Mouse (Mus musculus) midbrain, embryonic 14.5 days (tissue): ENCODE measurements at regions not wholly inside any gene's neighbourhood (a gene's known extent, or its start where the extent isn't known, plus 50 kb on each side); places are given as distances from the start of the nearest gene placed in this dataset.

Experiments used
- ATAC-seq: fragments of 200-750 bp; cut with Nextera tagmentation; 2 replicates; pipeline ENCODE4 v1.8.0; 2017; ENCODE audit warnings: moderate number of reproducible peaks, moderate library complexity; ENCODE audit not compliant: low FRiP score, low TSS enrichment
- DNase-seq: peaks from one replicate; pipeline ENCODE4 v3.0.0-alpha.2; 2015
- H3K27ac ChIP-seq: fragments of 300-500 bp; sonication (generic); replicated peaks from 2 replicates; pipeline ENCODE4 v1.5.1; 2014; ENCODE audit warnings: mild to moderate bottlenecking, low read depth, low read length, moderate library complexity
- H3K27me3 ChIP-seq: fragments of 300-500 bp; sonication (generic); 2 replicates; pipeline ENCODE4 v1.6.1; 2014; ENCODE audit warnings: low read length, control low read depth, mixed read lengths; ENCODE audit not compliant: control insufficient read depth, insufficient read depth
- H3K36me3 ChIP-seq: fragments of 300-500 bp; sonication (generic); 2 replicates; pipeline ENCODE4 v1.6.1; 2014; ENCODE audit warnings: low read length, control low read depth; ENCODE audit not compliant: control insufficient read depth, insufficient read depth
- H3K4me1 ChIP-seq: fragments of 300-500 bp; sonication (generic); 2 replicates; pipeline ENCODE4 v1.6.1; 2014; ENCODE audit warnings: mild to moderate bottlenecking, antibody characterized with exemption, low read length, control low read depth; ENCODE audit not compliant: control insufficient read depth, insufficient read depth
- H3K4me2 ChIP-seq: fragments of 300-500 bp; sonication (generic); 2 replicates; pipeline ENCODE4 v1.6.1; 2014; ENCODE audit warnings: mild to moderate bottlenecking, low read length, moderate library complexity
- H3K4me3 ChIP-seq: fragments of 300-500 bp; sonication (generic); replicated peaks from 2 replicates; pipeline ENCODE4 v1.5.1; 2014; ENCODE audit warnings: low read depth, low read length
- H3K9ac ChIP-seq: fragments of 300-500 bp; sonication (generic); replicated peaks from 2 replicates; pipeline ENCODE4 v1.6.1; 2014; ENCODE audit warnings: mild to moderate bottlenecking, low read length, moderate library complexity
- H3K9me3 ChIP-seq: fragments of 300-500 bp; sonication (generic); 2 replicates; pipeline ENCODE4 v1.6.1; 2016; ENCODE audit warnings: low read length, control low read depth, mixed read lengths; ENCODE audit not compliant: control insufficient read depth
- WGBS: fragments of 180-500 bp; shearing (Covaris S2); extraction: QIAGEN DNeasy Blood & Tissue Kit; methylation state at CpG from one replicate; pipeline ENCODE4 v1.1.7; 2014; 5-methylcytosine and 5-hydroxymethylcytosine counted together

GRCm38 (mm10) chr13:28673622-28674021 lies 279.9 kb downstream of the Sox4 start:
- 84% methylated on average over 3 of the region's 3 CpGs for WGBS
- ATAC-seq (no peak), DNase-seq (no peak)
- Histone ChIP-seq H3K4me2 (no peak overlapping the region), H3K27me3 (no peaks in the 10 kb centered on the region), H3K4me3 (no peak overlapping the region), H3K9ac (no peak overlapping the region), H3K36me3 (no peaks in the 10 kb centered on the region), H3K27ac (no peak overlapping the region), H3K4me1 (no peaks in the 10 kb centered on the region), H3K9me3 (no peaks in the 10 kb centered on the region)

DNA sequence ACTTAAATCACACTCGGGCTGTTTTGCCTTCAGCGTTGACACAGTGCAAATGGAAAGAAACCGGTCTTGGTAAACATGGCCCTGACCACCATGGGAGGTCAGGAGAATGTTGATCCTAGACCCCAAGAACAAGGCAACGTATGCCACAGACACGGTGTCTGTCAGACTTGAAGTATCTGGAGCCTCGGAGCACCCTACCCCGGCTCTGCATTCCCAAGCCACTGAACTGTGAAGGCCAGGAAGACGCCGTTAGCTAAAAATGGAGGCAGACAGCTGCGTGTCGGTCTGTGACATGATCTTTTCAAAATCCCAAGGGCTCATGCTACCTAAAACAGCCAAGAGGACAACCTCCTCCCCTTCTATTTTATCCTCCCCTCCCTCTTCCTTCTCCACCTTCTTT lies 282.0 kb downstream of the Sox4 start:
- H3K9ac ChIP-seq = no peak overlapping the region
- DNase-seq = no peak
- no peaks in the 10 kb centered on the region for H3K4me1 ChIP-seq
- no peak overlapping the region for H3K27ac ChIP-seq
- no peak overlapping the region for H3K4me2 ChIP-seq
- 39% methylated on average over 11 of the region's 11 CpGs for WGBS
- no peaks in the 10 kb centered on the region for H3K27me3 ChIP-seq
- no peaks in the 10 kb centered on the region for H3K9me3 ChIP-seq
- no peak for ATAC-seq
- H3K4me3 ChIP-seq = no peak overlapping the region
- no peaks in the 10 kb centered on the region for H3K36me3 ChIP-seq

- ATAC-seq = no peak
- H3K36me3 ChIP-seq = no peaks in the 10 kb centered on the region
Observed at GRCm38 (mm10) chr13:28669832-28670585, 283.5 kb downstream of the Sox4 start.

GRCm38 (mm10) chr13:28666832-28667231 lies 286.7 kb downstream of the Sox4 start:
- no peak for ATAC-seq
- 84% methylated on average over 3 of the region's 3 CpGs for WGBS
- no peak overlapping the region for H3K4me2 ChIP-seq

More at GRCm38 (mm10) chr13:28669832-28670585, 283.5 kb downstream of the Sox4 start:
- Histone ChIP-seq H3K4me1 (peaks cover 10% of the 10 kb centered on the region; the same call in 1 of the 2 replicates), H3K27me3 (no peaks in the 10 kb centered on the region), H3K4me3 (no peak overlapping the region), H3K9ac (no peak overlapping the region), H3K27ac (no peak overlapping the region), H3K9me3 (no peaks in the 10 kb centered on the region), H3K4me2 (no peak overlapping the region)
- DNase-seq = no peak
- 90% methylated on average over 4 of the region's 4 CpGs for whole genome bisulfite sequencing

GRCm38 (mm10) chr13:28665150-28665549 lies 288.4 kb downstream of the Sox4 start:
- peak; percentile 26 for DNase-seq
- ATAC-seq = no peak

More at GRCm38 (mm10) chr13:28666832-28667231, 286.7 kb downstream of the Sox4 start:
- no peak overlapping the region for H3K27ac ChIP-seq
- no peaks in the 10 kb centered on the region for H3K9me3 ChIP-seq
- peaks cover 22% of the 10 kb centered on the region for H3K4me1 ChIP-seq
- no peaks in the 10 kb centered on the region for H3K36me3 ChIP-seq
- H3K4me3 ChIP-seq = no peak overlapping the region
- no peak overlapping the region for H3K9ac ChIP-seq
- no peak for DNase-seq
- H3K27me3 ChIP-seq = no peaks in the 10 kb centered on the region

GRCm38 (mm10) chr13:28664698-28665097 lies 288.8 kb downstream of the Sox4 start:
- 46% methylated on average over 4 of the region's 4 CpGs for WGBS
- H3K27me3 ChIP-seq = no peaks in the 10 kb centered on the region
- ATAC-seq = no peak

More at GRCm38 (mm10) chr13:28665150-28665549, 288.4 kb downstream of the Sox4 start:
- H3K27ac ChIP-seq = peak overlapping the region; percentile 64
- H3K4me3 ChIP-seq = no peak overlapping the region
- WGBS = 43% methylated on average over 5 of the region's 5 CpGs
- H3K4me1 ChIP-seq = peaks cover 22% of the 10 kb centered on the region
- H3K9ac ChIP-seq = no peak overlapping the region
- no peaks in the 10 kb centered on the region for H3K27me3 ChIP-seq
- H3K9me3 ChIP-seq = no peaks in the 10 kb centered on the region
- no peaks in the 10 kb centered on the region for H3K36me3 ChIP-seq
- no peak overlapping the region for H3K4me2 ChIP-seq

DNA sequence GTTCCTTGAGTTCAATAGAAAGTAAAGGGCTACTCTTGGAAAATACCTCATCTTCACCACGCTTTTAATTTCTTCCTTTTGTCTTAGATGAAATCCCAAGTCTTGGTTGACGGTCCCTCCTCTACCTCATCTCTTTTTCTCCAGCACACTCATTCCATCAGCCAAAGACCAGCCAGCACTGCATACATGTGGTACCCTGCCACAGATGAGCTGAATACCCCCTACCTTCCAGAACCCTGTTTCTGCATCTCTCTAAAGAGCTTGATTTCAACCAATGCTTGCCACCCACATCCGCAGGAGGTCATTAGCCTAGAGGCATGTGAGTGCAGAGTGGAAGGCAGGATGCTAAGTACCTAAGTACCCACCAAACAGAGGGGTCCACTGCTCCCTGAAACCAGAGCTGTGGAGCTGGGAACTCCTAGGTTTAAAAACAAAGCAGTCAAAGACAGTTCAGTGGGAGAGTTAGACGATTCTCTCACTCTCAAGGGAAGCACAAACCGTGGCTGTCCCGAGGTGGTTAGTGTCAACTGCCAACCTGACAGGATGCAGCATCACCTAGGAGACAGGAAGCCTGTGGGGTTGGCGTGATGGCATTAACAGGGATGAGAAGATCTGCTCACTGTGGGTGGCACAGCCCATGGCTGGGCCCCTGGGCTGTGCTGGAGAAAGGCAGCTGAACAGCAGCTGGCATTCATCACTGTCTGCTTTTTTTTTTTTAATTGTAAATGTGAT lies 289.4 kb downstream of the Sox4 start:
- Histone ChIP-seq H3K27ac (peak overlapping the region; percentile 64; the same call in 1 of the 2 replicates), H3K4me1 (peaks cover 22% of the 10 kb centered on the region), H3K27me3 (no peaks in the 10 kb centered on the region), H3K9me3 (no peaks in the 10 kb centered on the region), H3K4me2 (no peak overlapping the region), H3K9ac (no peak overlapping the region), H3K4me3 (no peak overlapping the region), H3K36me3 (no peaks in the 10 kb centered on the region)
- WGBS = 26% methylated on average over 7 of the region's 7 CpGs
- ATAC-seq (peak; percentile 75), DNase-seq (peak; percentile 59)

More at GRCm38 (mm10) chr13:28664698-28665097, 288.8 kb downstream of the Sox4 start:
- no peak overlapping the region for H3K9ac ChIP-seq
- no peaks in the 10 kb centered on the region for H3K9me3 ChIP-seq
- no peak overlapping the region for H3K4me2 ChIP-seq
- no peak for DNase-seq
- peak overlapping the region; percentile 64; the same call in 1 of the 2 replicates for H3K27ac ChIP-seq
- peaks cover 22% of the 10 kb centered on the region for H3K4me1 ChIP-seq
- H3K36me3 ChIP-seq = no peaks in the 10 kb centered on the region
- no peak overlapping the region for H3K4me3 ChIP-seq

GRCm38 (mm10) chr13:28663459-28663858 lies 290.1 kb downstream of the Sox4 start:
- no peaks in the 10 kb centered on the region for H3K9me3 ChIP-seq
- no peaks in the 10 kb centered on the region for H3K27me3 ChIP-seq
- no peak overlapping the region for H3K4me3 ChIP-seq
- no peak overlapping the region for H3K27ac ChIP-seq
- WGBS = 12% methylated on average over 5 of the region's 5 CpGs
- H3K36me3 ChIP-seq = no peaks in the 10 kb centered on the region
- DNase-seq (peak; percentile 63), ATAC-seq (no peak)
- no peak overlapping the region for H3K4me2 ChIP-seq
- H3K4me1 ChIP-seq = peaks cover 22% of the 10 kb centered on the region
- no peak overlapping the region for H3K9ac ChIP-seq
